Mouse (Mus musculus): ENCODE results near the gene B3galt2.
A peak's percentile ranks its signal among the peaks of the same experiment; 100 is the strongest.
"Not testable (repeated sequence)": the region's sequence is repeated elsewhere in the genome, so short reads cannot be mapped to it uniquely, and the experiment has no call there.

Gene B3galt2

GRCm38 (mm10) chr1:143640650-143641407 lies at the start of gene B3galt2:
Gene B3galt2 (plus strand): TSS chr1:143640664.
- DNase-seq (ENCODE audit: low spot score in 2 of 2), result no peak

GRCm38 (mm10) chr1:143596864-143597263 lies 43.6 kb upstream of the B3galt2 start:
- no peak for DNase-seq (ENCODE audit: low spot score in 2 of 2)

- no peak for DNase-seq (ENCODE audit: low spot score in 2 of 2)
Measured at GRCm38 (mm10) chr1:143608911-143609310, 31.6 kb upstream of the B3galt2 start.

GRCm38 (mm10) chr1:143612901-143613300 lies 27.6 kb upstream of the B3galt2 start:
- DNase-seq (ENCODE audit: low spot score in 2 of 2), result no peak

GRCm38 (mm10) chr1:143619760-143620159 lies 20.7 kb upstream of the B3galt2 start:
- DNase-seq (ENCODE audit: low spot score in 2 of 2), result no peak

- DNase-seq (ENCODE audit: low spot score in 2 of 2), result no peak
Measured at GRCm38 (mm10) chr1:143621930-143622329, 18.5 kb upstream of the B3galt2 start.

GRCm38 (mm10) chr1:143622634-143623033 lies 17.8 kb upstream of the B3galt2 start:
- DNase-seq (ENCODE audit: low spot score in 2 of 2), result no peak

- DNase-seq (ENCODE audit: low spot score in 2 of 2), result no peak
Measured at GRCm38 (mm10) chr1:143631337-143631736, 9.1 kb upstream of the B3galt2 start.

GRCm38 (mm10) chr1:143632361-143632760 lies 8.1 kb upstream of the B3galt2 start:
- no peak for DNase-seq (ENCODE audit: low spot score in 2 of 2)

- no peak for DNase-seq (ENCODE audit: low spot score in 2 of 2)
Measured at GRCm38 (mm10) chr1:143632854-143633587, 7.4 kb upstream of the B3galt2 start.

- DNase-seq (ENCODE audit: low spot score in 2 of 2), result no peak
Measured at GRCm38 (mm10) chr1:143644221-143644620, 3.8 kb downstream of the B3galt2 start.

GRCm38 (mm10) chr1:143645386-143645785 lies 4.9 kb downstream of the B3galt2 start:
- DNase-seq (ENCODE audit: low spot score in 2 of 2), result no peak

- no peak for DNase-seq (ENCODE audit: low spot score in 2 of 2)
Measured at GRCm38 (mm10) chr1:143646219-143646618, 5.8 kb downstream of the B3galt2 start.

- DNase-seq (ENCODE audit: low spot score in 2 of 2), result no peak
Measured at GRCm38 (mm10) chr1:143650317-143650716, 9.9 kb downstream of the B3galt2 start.

GRCm38 (mm10) chr1:143653646-143654045 lies 13.2 kb downstream of the B3galt2 start:
- DNase-seq (ENCODE audit: low spot score in 2 of 2), result no peak

- no peak for DNase-seq (ENCODE audit: low spot score in 2 of 2)
Measured at GRCm38 (mm10) chr1:143663197-143663596, 22.7 kb downstream of the B3galt2 start.

GRCm38 (mm10) chr1:143664786-143665185 lies 24.3 kb downstream of the B3galt2 start:
- not testable (repeated sequence) for DNase-seq (ENCODE audit: low spot score in 2 of 2)

- no peak for DNase-seq (ENCODE audit: low spot score in 2 of 2)
Measured at GRCm38 (mm10) chr1:143675734-143676361, 35.4 kb downstream of the B3galt2 start.

GRCm38 (mm10) chr1:143681108-143681507 lies 40.6 kb downstream of the B3galt2 start:
- DNase-seq (ENCODE audit: low spot score in 2 of 2), result no peak

- DNase-seq (ENCODE audit: low spot score in 2 of 2), result no peak
Measured at GRCm38 (mm10) chr1:143684849-143685248, 44.4 kb downstream of the B3galt2 start.

GRCm38 (mm10) chr1:143701736-143702135 lies 61.3 kb downstream of the B3galt2 start:
- no peak for DNase-seq (ENCODE audit: low spot score in 2 of 2)

GRCm38 (mm10) chr1:143702141-143702740 lies 61.8 kb downstream of the B3galt2 start:
- peak in 1 of 2 experiments; percentile 1 for DNase-seq (ENCODE audit: low spot score in 2 of 2)

Measured in spleen, postnatal 36 days (tissue).